Mouse (Mus musculus): ENCODE measurements around the gene D17H6S53E.

DNA sequence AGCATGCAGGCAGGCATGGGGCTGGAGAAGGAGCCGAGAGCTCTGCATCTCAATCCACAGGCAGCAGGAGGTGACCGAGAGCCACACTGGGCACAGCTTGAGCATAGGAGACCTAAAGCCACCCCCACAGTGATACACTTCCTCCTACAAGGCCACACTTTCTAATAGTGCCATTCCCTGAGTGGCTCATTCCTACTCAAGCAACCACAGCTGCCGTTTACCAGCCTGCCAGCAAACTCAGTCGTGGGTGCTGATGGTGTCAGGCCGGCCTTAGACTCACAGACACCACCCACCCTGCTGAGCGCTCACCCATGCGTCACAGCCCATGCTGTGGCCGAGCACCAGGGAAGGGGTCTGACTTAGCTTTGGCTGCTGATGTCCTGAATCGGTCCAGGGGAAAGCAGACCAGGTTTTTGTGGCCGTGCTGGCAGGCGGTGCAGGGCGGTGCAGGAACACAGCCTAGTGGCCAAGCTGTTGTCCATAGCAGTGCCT lies 29.0 kb upstream of the D17H6S53E start:
- TF ChIP-seq CTCF (IDR thresholded peaks at IDR 0.05; ENCODE audit: low read depth) (no peak), EP300 (IDR thresholded peaks at IDR 0.05; ENCODE audit: low read depth) (no peak)

Measured in heart, postnatal 0 days (tissue).